Mouse (Mus musculus): ENCODE results near the gene Aunip. TPM values are rescaled to one million over a fixed set of nuclear protein-coding genes. Genes with fewer than 3 reads are reported as not detected.

The Aunip gene
- total and polyA plus RNA-seq, 2 experiments, result 0.09 TPM; not detected in 1

GRCm38 (mm10) chr4:134533421-134533820 lies 22.6 kb downstream of the Aunip start:
- Histone ChIP-seq H3K4me3 (ENCODE audit: insufficient read depth, low read depth, low read length) (no peak overlapping the region), H3K36me3 (ENCODE audit: control insufficient read depth, insufficient read depth, low read length) (peaks cover 27% of the 10 kb centered on the region), H3K4me1 (ENCODE audit: control insufficient read depth, insufficient read depth, low read length) (peaks cover 10% of the 10 kb centered on the region), H3K79me2 (ENCODE audit: control insufficient read depth, insufficient read depth, low read length) (peaks cover 5% of the 10 kb centered on the region), H3K27me3 (ENCODE audit: control insufficient read depth, insufficient read depth, low read length) (no peaks in the 10 kb centered on the region), H3K27ac (replicated peaks; ENCODE audit: insufficient read depth, low read depth, low read length) (no peak overlapping the region), H3K9ac (ENCODE audit: low read depth, low read length) (no peak overlapping the region)
- DNase-seq (ENCODE audit: extremely low read depth, low read depth, low spot score), result no peak
- 93% methylated on average over 4 of the region's 4 CpGs for WGBS
- no peak for TF ChIP-seq POLR2A (IDR thresholded peaks at IDR 0.05; ENCODE audit: extremely low read depth, insufficient read depth, low read length)
- no peak for TF ChIP-seq CTCF (IDR thresholded peaks at IDR 0.05; ENCODE audit: low read depth, low read length)

- no peaks in the 10 kb centered on the region for H3K27me3 ChIP-seq (ENCODE audit: control insufficient read depth, insufficient read depth, low read length)
- H3K9ac ChIP-seq (ENCODE audit: low read depth, low read length), result peak overlapping the region; percentile 92
- under 1% methylated on average over 57 of the region's 57 CpGs for WGBS
- H3K4me1 ChIP-seq (ENCODE audit: control insufficient read depth, insufficient read depth, low read length), result peaks cover 10% of the 10 kb centered on the region
- peak overlapping the region; percentile 80 for H3K27ac ChIP-seq (replicated peaks; ENCODE audit: insufficient read depth, low read depth, low read length)
- peaks cover 5% of the 10 kb centered on the region for H3K79me2 ChIP-seq (ENCODE audit: control insufficient read depth, insufficient read depth, low read length)
- no peak for TF ChIP-seq POLR2A (IDR thresholded peaks at IDR 0.05; ENCODE audit: extremely low read depth, insufficient read depth, low read length)
- no peak for TF ChIP-seq CTCF (IDR thresholded peaks at IDR 0.05; ENCODE audit: low read depth, low read length)
- peak; percentile 50 for DNase-seq (ENCODE audit: extremely low read depth, low read depth, low spot score)
- H3K36me3 ChIP-seq (ENCODE audit: control insufficient read depth, insufficient read depth, low read length), result peaks cover 20% of the 10 kb centered on the region
- H3K4me3 ChIP-seq (ENCODE audit: insufficient read depth, low read depth, low read length), result peak overlapping the region; percentile 96
These were observed 23.5 kb downstream of the Aunip start for GRCm38 (mm10) chr4:134534124-134534886.

GRCm38 (mm10) chr4:134534932-134535786 lies 24.4 kb downstream of the Aunip start, which contains the start of gene Mtfr1l:
Gene Mtfr1l (minus strand): TSS chr4:134535387.
- under 1% methylated on average over 71 of the region's 71 CpGs for WGBS
- Histone ChIP-seq H3K9ac (ENCODE audit: low read depth, low read length) (peak within 1 kb of the TSS; percentile 92), H3K4me1 (ENCODE audit: control insufficient read depth, insufficient read depth, low read length) (peaks cover 10% of the 10 kb centered on the region), H3K79me2 (ENCODE audit: control insufficient read depth, insufficient read depth, low read length) (peaks cover 5% of the 10 kb centered on the region), H3K27ac (replicated peaks; ENCODE audit: insufficient read depth, low read depth, low read length) (peak within 1 kb of the TSS; percentile 80), H3K27me3 (ENCODE audit: control insufficient read depth, insufficient read depth, low read length) (no peaks in the 10 kb centered on the region), H3K4me3 (ENCODE audit: insufficient read depth, low read depth, low read length) (peak within 1 kb of the TSS; percentile 96), H3K36me3 (ENCODE audit: control insufficient read depth, insufficient read depth, low read length) (peaks cover 12% of the 10 kb centered on the region)
- peak; percentile 65 for TF ChIP-seq POLR2A (IDR thresholded peaks at IDR 0.05; ENCODE audit: extremely low read depth, insufficient read depth, low read length)
- 0 out of 2 replicates have a peak, but pooled peaks have one; percentile 8 for TF ChIP-seq CTCF (IDR thresholded peaks at IDR 0.05; ENCODE audit: low read depth, low read length)
- peak; percentile 88 for DNase-seq (ENCODE audit: extremely low read depth, low read depth, low spot score)

GRCm38 (mm10) chr4:134535787-134536151 lies 25.0 kb downstream of the Aunip start:
- no peaks in the 10 kb centered on the region for H3K27me3 ChIP-seq (ENCODE audit: control insufficient read depth, insufficient read depth, low read length)
- no peak for TF ChIP-seq CTCF (IDR thresholded peaks at IDR 0.05; ENCODE audit: low read depth, low read length)
- no peak for TF ChIP-seq POLR2A (IDR thresholded peaks at IDR 0.05; ENCODE audit: extremely low read depth, insufficient read depth, low read length)
- DNase-seq (ENCODE audit: extremely low read depth, low read depth, low spot score), result peak; percentile 16
- peaks cover 10% of the 10 kb centered on the region for H3K4me1 ChIP-seq (ENCODE audit: control insufficient read depth, insufficient read depth, low read length)
- peak overlapping the region; percentile 44 for H3K9ac ChIP-seq (ENCODE audit: low read depth, low read length)
- peaks cover 5% of the 10 kb centered on the region for H3K79me2 ChIP-seq (ENCODE audit: control insufficient read depth, insufficient read depth, low read length)
- H3K36me3 ChIP-seq (ENCODE audit: control insufficient read depth, insufficient read depth, low read length), result peaks cover 6% of the 10 kb centered on the region; the same call in 1 of the 2 replicates
- peak overlapping the region; percentile 38 for H3K4me3 ChIP-seq (ENCODE audit: insufficient read depth, low read depth, low read length)
- WGBS, result 2% methylated on average over 8 of the region's 8 CpGs
- H3K27ac ChIP-seq (replicated peaks; ENCODE audit: insufficient read depth, low read depth, low read length), result 0 out of 2 replicates have a peak overlapping the region, but pooled peaks have one; percentile 24

- H3K9ac ChIP-seq (ENCODE audit: low read depth, low read length), result no peak overlapping the region
- no peak for DNase-seq (ENCODE audit: extremely low read depth, low read depth, low spot score)
- WGBS, result 89% methylated on average over 10 of the region's 10 CpGs
- H3K4me3 ChIP-seq (ENCODE audit: insufficient read depth, low read depth, low read length), result no peak overlapping the region
- peaks cover 7% of the 10 kb centered on the region for H3K4me1 ChIP-seq (ENCODE audit: control insufficient read depth, insufficient read depth, low read length)
- H3K79me2 ChIP-seq (ENCODE audit: control insufficient read depth, insufficient read depth, low read length), result peaks cover 5% of the 10 kb centered on the region
- no peaks in the 10 kb centered on the region for H3K36me3 ChIP-seq (ENCODE audit: control insufficient read depth, insufficient read depth, low read length)
- H3K27ac ChIP-seq (replicated peaks; ENCODE audit: insufficient read depth, low read depth, low read length), result no peak overlapping the region
- TF ChIP-seq CTCF (IDR thresholded peaks at IDR 0.05; ENCODE audit: low read depth, low read length), result no peak
- no peak for TF ChIP-seq POLR2A (IDR thresholded peaks at IDR 0.05; ENCODE audit: extremely low read depth, insufficient read depth, low read length)
- H3K27me3 ChIP-seq (ENCODE audit: control insufficient read depth, insufficient read depth, low read length), result no peaks in the 10 kb centered on the region
These were observed 28.3 kb downstream of the Aunip start for GRCm38 (mm10) chr4:134538997-134539580.
